Mouse (Mus musculus): Measurements from ENCODE around the gene Rap2b. TPM values are rescaled to one million over a fixed set of nuclear protein-coding genes. Genes with fewer than 3 reads are reported as not detected.
A peak's percentile ranks its signal among the peaks of the same experiment; 100 is the strongest.

Gene Rap2b
- polyA plus RNA-seq (2015; fragmentation: Nextera tagmentation; extraction: Ambion mirVana) = 6.0 and 6.7 TPM in 2 replicates

- ATAC-seq (ENCODE audit: extremely low read depth, insufficient number of reproducible peaks, low FRiP score, low TSS enrichment) = no peak
- H3K9me3 ChIP-seq = no peaks in the 10 kb centered on the region
- no peaks in the 10 kb centered on the region for H3K27me3 ChIP-seq (replicated peaks)
- peak within 1 kb of the TSS; percentile 86 for H3K4me2 ChIP-seq
- H3K9ac ChIP-seq = no peak within 1 kb of the TSS
- H3K4me1 ChIP-seq = peaks cover 12% of the 10 kb centered on the region
- H3K27ac ChIP-seq (replicated peaks) = peak within 1 kb of the TSS; percentile 96; the same call in 1 of the 2 replicates
- WGBS = 85% methylated on average over 1 of the region's 1 CpGs
- H3K4me3 ChIP-seq = peak within 1 kb of the TSS; percentile 84
- H3K36me3 ChIP-seq = no peaks in the 10 kb centered on the region
Observed at GRCm38 (mm10) chr3:61361338-61361737, at the start of gene Rap2b. Rap2b (plus strand) TSS chr3:61361638.

- Histone ChIP-seq H3K36me3 (no peaks in the 10 kb centered on the region), H3K27me3 (replicated peaks) (no peaks in the 10 kb centered on the region), H3K9ac (no peak overlapping the region), H3K4me1 (no peaks in the 10 kb centered on the region), H3K4me3 (no peak overlapping the region), H3K9me3 (no peaks in the 10 kb centered on the region), H3K4me2 (no peak overlapping the region), H3K27ac (replicated peaks) (no peak overlapping the region)
- 63% methylated on average over 2 of the region's 2 CpGs for WGBS
- no peak for ATAC-seq (ENCODE audit: extremely low read depth, insufficient number of reproducible peaks, low FRiP score, low TSS enrichment)
Observed at GRCm38 (mm10) chr3:61315002-61315401, 46.4 kb upstream of the Rap2b start.

DNA sequence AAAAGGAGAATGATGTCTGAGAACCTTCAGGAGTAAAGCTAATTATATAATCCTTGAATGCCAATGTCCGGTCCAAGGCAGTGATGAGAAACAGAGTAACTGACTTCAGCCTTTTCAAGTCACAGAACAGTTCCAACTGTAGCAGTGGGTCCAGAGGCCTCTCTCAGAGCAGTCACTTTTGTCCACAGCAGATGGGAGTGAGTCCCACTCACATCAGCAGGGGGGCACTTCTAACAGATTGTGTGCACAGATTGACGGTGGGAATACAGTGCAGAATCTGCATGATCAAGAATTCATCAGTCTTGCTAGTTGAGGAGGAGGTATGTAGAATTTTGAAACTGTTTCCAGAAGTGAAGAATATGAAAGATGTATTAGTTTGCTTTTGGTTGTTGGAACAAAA, 41.4 kb upstream of the Rap2b start:
- WGBS = 55% methylated on average over 2 of the region's 2 CpGs

DNA sequence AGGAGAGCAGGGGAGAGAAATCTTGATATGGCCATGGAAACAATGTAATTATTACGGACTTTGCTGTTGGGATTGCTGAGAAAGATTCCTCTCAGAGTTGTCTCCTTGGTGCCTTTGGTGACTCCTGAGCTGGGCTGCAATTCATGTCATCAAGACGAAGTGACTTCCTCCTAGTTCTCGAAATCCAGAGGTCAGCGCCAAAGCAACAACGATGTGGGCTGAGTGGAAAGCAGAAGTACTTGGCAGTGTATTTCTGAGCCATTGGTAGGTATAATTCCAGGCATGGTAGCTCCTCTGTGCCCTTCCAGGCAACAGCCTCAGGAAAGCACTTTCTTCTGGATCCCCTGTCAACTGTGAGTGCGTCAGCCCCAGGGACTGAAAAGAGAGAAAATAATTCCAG, 39.8 kb upstream of the Rap2b start:
- Histone ChIP-seq H3K4me3 (no peak overlapping the region), H3K4me1 (no peaks in the 10 kb centered on the region), H3K27me3 (replicated peaks) (no peaks in the 10 kb centered on the region), H3K9me3 (no peaks in the 10 kb centered on the region), H3K4me2 (no peak overlapping the region), H3K27ac (replicated peaks) (no peak overlapping the region), H3K36me3 (no peaks in the 10 kb centered on the region), H3K9ac (no peak overlapping the region)
- WGBS = 70% methylated on average over 6 of the region's 6 CpGs
- ATAC-seq (ENCODE audit: extremely low read depth, insufficient number of reproducible peaks, low FRiP score, low TSS enrichment) = no peak

More for the DNA sequence above, 41.4 kb upstream of the Rap2b start:
- Histone ChIP-seq H3K36me3 (no peaks in the 10 kb centered on the region), H3K4me1 (no peaks in the 10 kb centered on the region), H3K4me3 (no peak overlapping the region), H3K9me3 (no peaks in the 10 kb centered on the region), H3K27ac (replicated peaks) (no peak overlapping the region), H3K9ac (no peak overlapping the region), H3K27me3 (replicated peaks) (no peaks in the 10 kb centered on the region), H3K4me2 (no peak overlapping the region)
- ATAC-seq (ENCODE audit: extremely low read depth, insufficient number of reproducible peaks, low FRiP score, low TSS enrichment) = no peak

- Histone ChIP-seq H3K9ac (no peak overlapping the region), H3K27ac (replicated peaks) (no peak overlapping the region), H3K4me1 (no peaks in the 10 kb centered on the region), H3K4me3 (no peak overlapping the region), H3K9me3 (no peaks in the 10 kb centered on the region), H3K27me3 (replicated peaks) (no peaks in the 10 kb centered on the region), H3K36me3 (no peaks in the 10 kb centered on the region), H3K4me2 (no peak overlapping the region)
- no peak for ATAC-seq (ENCODE audit: extremely low read depth, insufficient number of reproducible peaks, low FRiP score, low TSS enrichment)
- WGBS = 23% methylated on average over 2 of the region's 2 CpGs
Observed at GRCm38 (mm10) chr3:61336205-61336604, 25.2 kb upstream of the Rap2b start.

DNA sequence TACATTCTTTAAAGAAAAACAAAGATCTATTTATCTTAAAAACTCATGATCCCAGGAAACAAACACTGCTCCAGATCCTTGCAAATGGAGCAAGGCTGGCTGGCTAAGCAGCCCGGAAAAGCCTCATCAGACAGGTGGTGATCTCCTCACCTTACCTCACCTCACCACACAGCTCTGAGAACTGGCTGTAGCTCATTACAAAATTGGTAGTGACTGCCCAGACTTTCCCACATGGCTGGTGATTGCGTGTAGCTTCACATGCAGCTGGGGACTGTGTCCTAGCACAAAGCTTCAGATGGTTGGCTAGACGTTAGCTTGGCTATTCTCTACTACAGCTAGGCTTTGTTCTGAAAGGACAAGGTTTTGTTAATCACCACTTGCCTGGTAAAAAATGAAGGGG, 24.2 kb upstream of the Rap2b start:
- Histone ChIP-seq H3K27me3 (replicated peaks) (no peaks in the 10 kb centered on the region), H3K4me2 (no peak overlapping the region), H3K9ac (no peak overlapping the region), H3K27ac (replicated peaks) (no peak overlapping the region), H3K9me3 (no peaks in the 10 kb centered on the region), H3K36me3 (no peaks in the 10 kb centered on the region), H3K4me1 (no peaks in the 10 kb centered on the region), H3K4me3 (no peak overlapping the region)
- WGBS = 74% methylated on average over 3 of the region's 3 CpGs
- ATAC-seq (ENCODE audit: extremely low read depth, insufficient number of reproducible peaks, low FRiP score, low TSS enrichment) = no peak

- H3K4me2 ChIP-seq = no peak overlapping the region
- 73% methylated on average over 5 of the region's 5 CpGs for WGBS
- H3K9me3 ChIP-seq = no peaks in the 10 kb centered on the region
- H3K4me1 ChIP-seq = peaks cover 4% of the 10 kb centered on the region
- H3K27me3 ChIP-seq (replicated peaks) = no peaks in the 10 kb centered on the region
- H3K4me3 ChIP-seq = no peak overlapping the region
- H3K27ac ChIP-seq (replicated peaks) = no peak overlapping the region
- ATAC-seq (ENCODE audit: extremely low read depth, insufficient number of reproducible peaks, low FRiP score, low TSS enrichment) = no peak
- no peaks in the 10 kb centered on the region for H3K36me3 ChIP-seq
- H3K9ac ChIP-seq = no peak overlapping the region
Observed at GRCm38 (mm10) chr3:61340321-61340720, 21.1 kb upstream of the Rap2b start.

- H3K4me1 ChIP-seq = peaks cover 8% of the 10 kb centered on the region
- no peaks in the 10 kb centered on the region for H3K36me3 ChIP-seq
- no peak overlapping the region for H3K4me3 ChIP-seq
- ATAC-seq (ENCODE audit: extremely low read depth, insufficient number of reproducible peaks, low FRiP score, low TSS enrichment) = 0 out of 2 replicates have a peak, but pooled peaks have one; percentile 63
- peak overlapping the region; percentile 32; the same call in 1 of the 2 replicates for H3K27ac ChIP-seq (replicated peaks)
- no peak overlapping the region for H3K4me2 ChIP-seq
- WGBS = 59% methylated on average over 7 of the region's 7 CpGs
- no peaks in the 10 kb centered on the region for H3K9me3 ChIP-seq
- no peak overlapping the region for H3K9ac ChIP-seq
- no peaks in the 10 kb centered on the region for H3K27me3 ChIP-seq (replicated peaks)
Observed at GRCm38 (mm10) chr3:61344031-61344430, 17.4 kb upstream of the Rap2b start.

- H3K9ac ChIP-seq = no peak overlapping the region
- H3K27ac ChIP-seq (replicated peaks) = no peak overlapping the region
- no peak overlapping the region for H3K4me2 ChIP-seq
- no peak overlapping the region for H3K4me3 ChIP-seq
- ATAC-seq (ENCODE audit: extremely low read depth, insufficient number of reproducible peaks, low FRiP score, low TSS enrichment) = no peak
- H3K4me1 ChIP-seq = peaks cover 8% of the 10 kb centered on the region
- no peaks in the 10 kb centered on the region for H3K36me3 ChIP-seq
- H3K27me3 ChIP-seq (replicated peaks) = no peaks in the 10 kb centered on the region
- WGBS = 21% methylated on average over 1 of the region's 1 CpGs
- no peaks in the 10 kb centered on the region for H3K9me3 ChIP-seq
Observed at GRCm38 (mm10) chr3:61345636-61346035, 15.8 kb upstream of the Rap2b start.

- ATAC-seq (ENCODE audit: extremely low read depth, insufficient number of reproducible peaks, low FRiP score, low TSS enrichment) = no peak
- 70% methylated on average over 4 of the region's 4 CpGs for WGBS
Observed at GRCm38 (mm10) chr3:61348036-61348614, 13.3 kb upstream of the Rap2b start.

GRCm38 (mm10) chr3:61349433-61349832, 12.0 kb upstream of the Rap2b start:
- H3K27me3 ChIP-seq (replicated peaks) = no peaks in the 10 kb centered on the region
- H3K9me3 ChIP-seq = no peaks in the 10 kb centered on the region
- H3K4me3 ChIP-seq = no peak overlapping the region
- H3K4me2 ChIP-seq = no peak overlapping the region
- ATAC-seq (ENCODE audit: extremely low read depth, insufficient number of reproducible peaks, low FRiP score, low TSS enrichment) = no peak
- H3K4me1 ChIP-seq = 0 out of 2 replicates have a peak, but pooled peaks cover 5% of the 10 kb centered on the region
- no peak overlapping the region for H3K9ac ChIP-seq
- no peaks in the 10 kb centered on the region for H3K36me3 ChIP-seq
- 53% methylated on average over 1 of the region's 1 CpGs for WGBS
- no peak overlapping the region for H3K27ac ChIP-seq (replicated peaks)

More at GRCm38 (mm10) chr3:61348036-61348614, 13.3 kb upstream of the Rap2b start:
- Histone ChIP-seq H3K27me3 (replicated peaks) (no peaks in the 10 kb centered on the region), H3K27ac (replicated peaks) (no peak overlapping the region), H3K4me1 (peaks cover 8% of the 10 kb centered on the region), H3K9ac (no peak overlapping the region), H3K36me3 (no peaks in the 10 kb centered on the region), H3K9me3 (no peaks in the 10 kb centered on the region), H3K4me3 (no peak overlapping the region), H3K4me2 (no peak overlapping the region)

GRCm38 (mm10) chr3:61355464-61355863, 6.0 kb upstream of the Rap2b start:
- Histone ChIP-seq H3K9me3 (no peaks in the 10 kb centered on the region), H3K27me3 (replicated peaks) (no peaks in the 10 kb centered on the region), H3K4me3 (no peak overlapping the region), H3K9ac (no peak overlapping the region), H3K4me1 (no peaks in the 10 kb centered on the region), H3K36me3 (no peaks in the 10 kb centered on the region), H3K27ac (replicated peaks) (no peak overlapping the region), H3K4me2 (no peak overlapping the region)
- ATAC-seq (ENCODE audit: extremely low read depth, insufficient number of reproducible peaks, low FRiP score, low TSS enrichment) = no peak
- 62% methylated on average over 1 of the region's 1 CpGs for WGBS

All from heart, embryonic 13.5 days (tissue).